Mouse (Mus musculus): ENCODE data around the gene Rnf145. TPM values are rescaled to one million over a fixed set of nuclear protein-coding genes. Genes with fewer than 3 reads are reported as not detected.

The Rnf145 gene
- total and polyA plus RNA-seq, 3 experiments, result 62.2 to 238 (median 75.5) TPM

DNA sequence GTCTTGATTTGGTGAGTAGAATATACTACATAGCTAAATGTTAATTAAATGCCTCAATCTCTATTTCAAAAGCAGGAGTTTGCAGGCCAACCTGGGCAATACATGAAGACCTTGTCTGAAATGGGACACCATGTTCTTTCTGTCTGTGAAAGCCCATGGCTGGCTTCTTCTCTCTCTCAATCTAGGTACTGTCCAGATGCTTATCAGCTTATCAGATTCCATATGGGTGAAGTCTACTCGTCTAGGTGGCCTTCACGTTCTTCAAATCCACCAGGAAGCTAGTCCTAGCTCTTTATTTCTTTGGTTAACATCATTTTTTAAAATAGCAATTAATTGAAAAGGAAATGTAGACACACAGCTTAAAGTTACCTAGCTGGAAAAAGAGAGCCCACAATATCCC is 8.9 kb upstream of the Rnf145 start:
- no peak for DNase-seq

DNA sequence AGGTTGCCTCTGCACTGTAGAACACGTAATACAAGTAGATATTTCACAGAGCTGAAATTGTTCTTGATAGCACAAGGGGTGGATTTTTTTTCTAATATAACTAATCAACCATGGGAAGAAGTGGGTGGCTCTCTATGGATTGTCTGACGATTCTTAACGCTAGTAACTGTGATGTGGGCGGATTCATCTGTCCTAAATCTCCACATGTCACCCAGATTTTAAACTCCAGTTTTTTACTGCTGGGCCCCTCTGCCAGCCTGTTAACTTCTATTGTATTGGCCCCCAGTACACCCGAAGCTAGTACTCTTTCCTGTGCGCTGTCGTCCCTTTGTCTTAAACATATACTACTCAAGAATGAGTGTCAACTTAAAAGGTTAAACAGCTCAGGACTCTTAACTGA is 8.4 kb upstream of the Rnf145 start:
- DNase-seq, result no peak

DNA sequence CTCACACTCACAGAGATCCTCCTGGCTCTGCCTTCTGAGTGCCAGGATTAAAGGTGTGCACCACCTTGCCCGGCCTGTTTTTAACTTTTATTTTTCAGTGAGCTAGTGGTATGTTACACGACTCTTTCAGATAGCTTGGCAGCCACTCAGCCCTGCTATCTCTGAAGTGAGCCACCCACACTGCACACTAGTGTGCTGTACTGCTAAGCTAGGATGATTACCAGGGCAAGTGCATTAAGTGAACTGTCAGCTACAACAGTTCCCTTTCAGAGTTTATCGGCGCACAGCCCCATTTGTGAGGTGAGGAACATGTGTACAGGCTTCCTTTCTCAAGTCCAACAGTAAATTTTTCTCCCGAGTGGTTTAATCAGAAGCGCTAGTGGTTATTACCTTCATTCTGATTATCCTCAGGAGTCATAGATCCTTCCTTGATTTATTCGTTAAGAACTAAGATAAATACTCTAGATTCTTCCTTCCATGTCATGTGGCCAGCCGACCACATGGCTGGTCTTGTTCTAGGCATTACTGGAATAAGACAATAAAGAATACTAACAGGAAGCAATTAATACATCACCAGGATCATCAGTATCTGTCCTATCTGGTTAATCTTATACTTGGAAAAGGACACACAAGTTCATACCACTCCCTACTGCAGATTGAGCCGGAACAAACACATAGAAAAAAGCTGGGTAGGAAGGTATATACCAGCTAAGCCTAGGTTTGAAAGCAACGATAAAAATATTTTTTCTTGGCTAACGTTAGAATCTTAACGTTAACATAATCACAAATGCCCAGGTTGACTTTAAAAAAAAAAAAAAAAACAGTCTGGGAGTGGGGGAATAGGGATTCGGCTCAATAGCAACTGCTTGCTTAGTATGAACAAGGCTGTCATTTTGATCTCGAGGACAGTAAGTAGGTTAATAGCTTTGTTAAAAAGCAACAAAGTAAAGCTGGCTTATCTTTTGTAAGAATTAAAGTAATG is 6.4 kb upstream of the Rnf145 start:
- no peak for DNase-seq

DNA sequence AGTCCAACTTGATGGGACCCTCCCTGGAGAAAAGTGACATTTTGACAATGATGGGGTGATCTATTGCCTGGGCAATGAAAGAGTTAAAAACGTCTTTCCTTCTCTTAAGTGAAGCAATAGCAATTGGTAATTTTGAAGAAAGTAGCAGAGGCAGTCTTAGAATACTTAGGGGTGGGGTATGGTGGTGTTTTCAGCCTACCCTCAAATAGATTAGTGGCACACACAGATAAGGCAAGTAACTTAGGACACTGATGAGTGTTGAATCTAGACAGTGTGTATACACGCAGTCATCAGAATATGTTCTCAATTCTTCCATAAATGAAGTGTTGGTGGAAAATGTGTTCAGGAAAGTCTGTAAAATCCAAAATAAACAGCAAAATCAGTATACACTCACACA is 5.7 kb upstream of the Rnf145 start:
- DNase-seq, result no peak

DNA sequence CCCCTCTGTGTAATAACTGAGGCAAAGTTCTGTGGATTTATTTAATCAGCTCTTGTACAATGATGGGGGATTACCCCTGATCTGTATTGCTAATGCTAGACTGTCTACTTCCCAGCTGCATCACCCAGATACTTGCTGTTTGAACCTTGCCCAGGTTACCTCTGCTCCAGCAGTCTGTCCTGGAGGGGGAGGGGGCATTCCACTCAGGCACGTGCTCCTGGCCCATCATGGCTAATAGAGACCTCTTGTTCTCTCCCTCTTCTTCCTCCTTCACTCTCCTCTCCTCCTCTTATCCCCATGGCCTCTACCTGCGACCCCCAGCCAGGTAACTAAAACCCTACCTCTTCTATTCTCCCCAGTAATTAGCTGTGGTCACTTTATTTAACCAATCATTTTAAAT is 4.1 kb upstream of the Rnf145 start:
- DNase-seq, result no peak

- DNase-seq, result no peak
Measured at GRCm38 (mm10) chr11:44516362-44516761, 2.4 kb upstream of the Rnf145 start.

- no peak for DNase-seq
Measured at GRCm38 (mm10) chr11:44517561-44518280, 1.0 kb upstream of the Rnf145 start.

- DNase-seq, result peak; percentile 58
Measured at GRCm38 (mm10) chr11:44519096-44519949, 559 bp downstream of the Rnf145 start.

GRCm38 (mm10) chr11:44519950-44520761 is 1.4 kb downstream of the Rnf145 start:
- peak; percentile 92 for DNase-seq

DNA sequence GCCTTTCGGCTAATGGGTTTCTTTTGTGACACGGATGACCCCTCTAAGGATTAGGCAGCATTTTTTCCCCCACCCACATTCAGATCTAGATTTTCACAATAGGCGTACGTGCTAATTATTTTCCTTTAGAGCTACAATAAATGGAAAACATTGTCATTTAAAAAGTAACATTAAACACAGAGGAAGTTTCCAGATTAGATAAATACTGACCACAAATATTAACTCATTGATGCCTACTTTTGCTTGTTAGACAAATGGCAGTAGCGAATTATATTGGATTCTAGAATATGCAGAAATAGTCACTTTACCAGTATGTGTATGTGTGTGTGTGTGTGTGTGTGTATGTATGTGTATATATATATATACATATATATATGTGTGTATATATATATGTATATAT is 3.8 kb downstream of the Rnf145 start:
- DNase-seq, result no peak

- no peak for DNase-seq
Measured at GRCm38 (mm10) chr11:44525765-44526164, 7.0 kb downstream of the Rnf145 start.

GRCm38 (mm10) chr11:44526654-44527263 is 8.0 kb downstream of the Rnf145 start:
- DNase-seq, result no peak

GRCm38 (mm10) chr11:44528560-44529199 is 9.9 kb downstream of the Rnf145 start:
- no peak for DNase-seq

DNA sequence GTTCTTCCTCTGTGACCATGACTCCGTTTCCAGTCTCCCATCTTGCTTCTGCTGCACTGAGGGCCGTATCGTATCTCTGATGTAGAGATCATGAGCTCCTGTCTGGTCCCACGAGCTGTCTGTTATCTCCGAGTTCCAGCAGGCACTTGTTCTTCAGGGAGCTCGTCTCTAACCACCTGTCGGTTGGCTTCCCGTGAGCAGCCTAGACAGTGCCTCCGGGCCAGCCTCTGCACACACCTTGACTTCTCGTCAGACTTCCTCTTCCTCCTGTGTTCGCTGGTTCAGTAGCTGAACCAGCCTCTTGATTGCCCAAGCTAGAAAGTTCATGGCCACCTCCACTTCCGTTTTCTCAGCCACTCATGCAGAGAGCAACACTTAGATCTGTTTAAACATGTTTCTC is 10.4 kb downstream of the Rnf145 start:
- peak; percentile 37 for DNase-seq

GRCm38 (mm10) chr11:44529716-44530115 is 11.0 kb downstream of the Rnf145 start:
- DNase-seq, result no peak

GRCm38 (mm10) chr11:44530382-44530781 is 11.6 kb downstream of the Rnf145 start:
- no peak for DNase-seq

DNA sequence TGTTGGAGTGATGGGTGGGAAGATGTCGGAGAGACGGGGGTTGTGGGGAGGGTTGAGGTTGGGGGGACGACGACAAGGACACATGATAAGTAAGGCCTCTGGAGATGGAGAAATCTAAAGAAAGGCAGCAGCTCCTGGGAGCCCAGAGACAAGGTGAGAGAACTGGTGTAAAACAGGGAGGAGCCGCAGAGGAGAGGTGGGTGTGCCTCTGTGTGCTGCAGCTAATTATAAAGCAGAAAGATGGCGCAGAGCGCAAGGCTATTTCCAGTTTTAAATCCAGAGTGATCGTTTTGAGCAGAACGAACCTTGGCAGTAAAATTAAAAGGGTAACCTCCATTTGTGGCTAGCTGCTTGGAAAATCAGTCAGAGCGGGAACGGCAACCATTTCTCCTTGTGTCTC is 12.1 kb downstream of the Rnf145 start:
- no peak for DNase-seq

DNA sequence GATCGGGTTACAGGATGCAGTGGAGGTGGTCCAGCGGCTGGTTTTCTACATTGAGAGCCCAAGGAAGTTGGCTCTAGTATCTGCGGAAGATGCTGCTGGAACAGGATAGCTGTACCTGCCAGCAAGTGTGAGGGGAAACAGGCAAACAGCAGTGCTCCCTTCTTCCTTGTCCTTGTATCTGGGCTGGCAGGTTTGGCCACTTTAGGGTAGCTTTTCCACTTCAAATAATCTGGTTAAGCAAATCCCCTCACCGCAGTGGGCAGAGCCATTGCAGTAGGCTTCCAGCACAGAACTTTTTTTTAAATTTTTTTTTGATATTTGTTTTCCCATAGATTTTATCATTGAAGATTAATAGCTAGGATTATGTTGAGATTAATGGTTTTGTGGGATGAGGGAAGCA is 12.9 kb downstream of the Rnf145 start:
- no peak for DNase-seq

GRCm38 (mm10) chr11:44532846-44533781 is 14.3 kb downstream of the Rnf145 start:
- no peak for DNase-seq
